Mouse (Mus musculus) midbrain, embryonic 14.5 days (tissue): Measurements from ENCODE around the gene Ssr2. TPM values are rescaled to one million over a fixed set of nuclear protein-coding genes. Genes with fewer than 3 reads are reported as not detected.

Source experiments
- ATAC-seq: fragments of 200-750 bp; cut with Nextera tagmentation; 2 replicates; pipeline ENCODE4 v1.8.0; 2017; ENCODE audit warnings: moderate number of reproducible peaks, moderate library complexity; ENCODE audit not compliant: low FRiP score, low TSS enrichment
- DNase-seq: peaks from one replicate; pipeline ENCODE4 v3.0.0-alpha.2; 2015
- H3K27ac ChIP-seq: fragments of 300-500 bp; sonication (generic); replicated peaks from 2 replicates; pipeline ENCODE4 v1.5.1; 2014; ENCODE audit warnings: mild to moderate bottlenecking, low read depth, low read length, moderate library complexity
- H3K27me3 ChIP-seq: fragments of 300-500 bp; sonication (generic); 2 replicates; pipeline ENCODE4 v1.6.1; 2014; ENCODE audit warnings: low read length, control low read depth, mixed read lengths; ENCODE audit not compliant: control insufficient read depth, insufficient read depth
- H3K36me3 ChIP-seq: fragments of 300-500 bp; sonication (generic); 2 replicates; pipeline ENCODE4 v1.6.1; 2014; ENCODE audit warnings: low read length, control low read depth; ENCODE audit not compliant: control insufficient read depth, insufficient read depth
- H3K4me1 ChIP-seq: fragments of 300-500 bp; sonication (generic); 2 replicates; pipeline ENCODE4 v1.6.1; 2014; ENCODE audit warnings: mild to moderate bottlenecking, antibody characterized with exemption, low read length, control low read depth; ENCODE audit not compliant: control insufficient read depth, insufficient read depth
- H3K4me2 ChIP-seq: fragments of 300-500 bp; sonication (generic); 2 replicates; pipeline ENCODE4 v1.6.1; 2014; ENCODE audit warnings: mild to moderate bottlenecking, low read length, moderate library complexity
- H3K4me3 ChIP-seq: fragments of 300-500 bp; sonication (generic); replicated peaks from 2 replicates; pipeline ENCODE4 v1.5.1; 2014; ENCODE audit warnings: low read depth, low read length
- H3K9ac ChIP-seq: fragments of 300-500 bp; sonication (generic); replicated peaks from 2 replicates; pipeline ENCODE4 v1.6.1; 2014; ENCODE audit warnings: mild to moderate bottlenecking, low read length, moderate library complexity
- H3K9me3 ChIP-seq: fragments of 300-500 bp; sonication (generic); 2 replicates; pipeline ENCODE4 v1.6.1; 2016; ENCODE audit warnings: low read length, control low read depth, mixed read lengths; ENCODE audit not compliant: control insufficient read depth
- WGBS: fragments of 180-500 bp; shearing (Covaris S2); extraction: QIAGEN DNeasy Blood & Tissue Kit; methylation state at CpG from one replicate; pipeline ENCODE4 v1.1.7; 2014; 5-methylcytosine and 5-hydroxymethylcytosine counted together
- polyA plus RNA-seq: library from polyadenylated mRNA; unstranded; fragments of >200 nt; fragmentation: Nextera tagmentation; extraction: Ambion mirVana; gene quantifications from 2 replicates; pipeline ENCODE4 v1.2.1, GENCODE M21; 2014

Gene Ssr2
- polyA plus RNA-seq, 1 experiment from 2014 or later: 114 TPM

DNA sequence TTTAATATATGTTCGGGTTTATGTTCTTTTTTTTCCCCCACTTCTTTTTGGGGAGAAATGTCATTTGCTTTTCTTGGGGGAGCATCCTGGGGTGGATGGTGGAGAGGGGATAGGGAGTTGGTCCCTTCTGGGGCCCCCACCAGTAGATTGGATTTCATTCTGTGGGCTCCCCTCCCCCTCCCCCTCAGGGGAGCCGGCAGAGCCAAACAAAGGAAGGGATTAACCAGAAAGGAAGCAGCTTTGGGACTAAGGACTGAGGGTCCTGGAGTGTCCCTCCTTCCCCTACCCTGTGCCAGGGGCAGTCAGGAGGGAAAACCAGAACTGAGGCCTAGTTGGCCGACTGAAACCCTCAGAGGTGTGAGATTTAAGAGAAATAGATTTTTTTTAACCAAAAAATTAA is 36.3 kb upstream of the Ssr2 start:
- under 1% methylated on average over 3 of the region's 3 CpGs for WGBS
- H3K27ac ChIP-seq: peak overlapping the region; percentile 63
- ATAC-seq: no peak; the same call in 1 of the 2 replicates
- no peaks in the 10 kb centered on the region for H3K27me3 ChIP-seq
- peaks cover 65% of the 10 kb centered on the region for H3K36me3 ChIP-seq
- peaks cover 68% of the 10 kb centered on the region for H3K4me1 ChIP-seq
- H3K9ac ChIP-seq: no peak overlapping the region
- H3K4me2 ChIP-seq: peak overlapping the region; percentile 26
- DNase-seq: peak; percentile 82
- H3K4me3 ChIP-seq: no peak overlapping the region
- H3K9me3 ChIP-seq: no peaks in the 10 kb centered on the region

DNA sequence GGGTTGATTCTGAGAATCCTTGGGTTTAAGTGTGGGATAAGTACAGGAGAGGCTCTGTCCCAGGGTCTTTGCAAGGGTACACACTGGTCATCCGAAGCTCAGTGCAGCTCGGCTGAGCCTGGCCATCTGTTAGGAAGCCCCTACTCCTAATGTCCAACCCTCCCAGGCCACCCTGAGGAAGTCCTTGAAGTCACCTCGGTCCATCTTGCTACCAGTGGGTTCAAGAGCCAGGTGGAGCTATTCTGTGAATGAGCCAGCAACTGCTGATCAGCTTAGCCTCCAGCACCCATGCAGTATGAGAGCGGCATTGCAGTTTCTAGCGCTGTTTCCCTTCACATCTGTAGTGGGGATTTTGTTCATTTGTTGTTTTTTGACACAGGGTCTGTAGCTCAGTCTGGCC is 35.6 kb upstream of the Ssr2 start:
- peak overlapping the region; percentile 26 for H3K4me2 ChIP-seq
- H3K36me3 ChIP-seq: peaks cover 62% of the 10 kb centered on the region
- ATAC-seq (no peak), DNase-seq (peak; percentile 45)
- H3K9me3 ChIP-seq: no peaks in the 10 kb centered on the region
- H3K9ac ChIP-seq: 0 out of 2 replicates have a peak overlapping the region, but pooled peaks have one; percentile 9
- 43% methylated on average over 5 of the region's 5 CpGs for WGBS
- H3K27ac ChIP-seq: peak overlapping the region; percentile 58
- H3K4me3 ChIP-seq: no peak overlapping the region
- H3K4me1 ChIP-seq: peaks cover 61% of the 10 kb centered on the region
- no peaks in the 10 kb centered on the region for H3K27me3 ChIP-seq

DNA sequence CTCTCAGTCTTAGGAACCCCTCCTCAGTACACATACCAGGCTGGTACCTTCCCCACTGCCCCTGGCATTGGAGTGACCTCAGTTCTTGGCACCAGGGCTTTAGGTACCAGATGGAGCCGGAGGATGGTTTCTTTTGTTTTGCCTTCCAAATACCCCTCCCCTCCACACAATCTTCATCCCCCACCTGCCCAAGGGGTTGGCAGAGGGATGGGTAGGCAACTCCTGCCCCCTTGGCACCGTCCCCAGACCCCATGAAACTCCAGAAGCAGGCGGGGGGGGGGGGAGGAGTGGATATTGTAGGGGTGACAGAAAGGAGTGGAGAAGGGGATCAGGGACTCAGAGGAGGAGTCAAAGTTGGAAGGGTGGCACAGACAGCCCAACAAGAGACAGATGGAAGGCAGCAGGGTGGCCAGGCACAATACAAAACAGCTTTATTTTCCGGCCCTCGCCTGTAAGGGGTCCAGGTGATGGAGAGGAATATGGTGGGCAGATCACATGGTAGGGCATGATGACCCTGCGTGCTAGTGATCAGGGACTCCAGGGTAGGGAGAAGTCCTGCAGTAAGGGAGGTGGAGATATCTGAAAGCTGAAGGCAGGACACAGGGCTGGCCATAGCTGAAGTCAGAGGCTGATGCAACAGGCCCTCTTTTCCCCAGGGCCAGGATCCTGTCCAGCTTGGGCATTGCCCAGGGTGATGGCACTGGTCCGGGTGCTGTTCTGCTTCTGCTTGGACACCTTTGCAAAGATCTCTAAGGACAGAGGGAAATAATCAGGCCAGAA is 33.9 kb upstream of the Ssr2 start:
- Histone ChIP-seq H3K27me3 (no peaks in the 10 kb centered on the region), H3K4me3 (no peak overlapping the region), H3K27ac (peak overlapping the region; percentile 45; the same call in 1 of the 2 replicates), H3K4me2 (no peak overlapping the region), H3K4me1 (peaks cover 44% of the 10 kb centered on the region), H3K36me3 (peaks cover 44% of the 10 kb centered on the region), H3K9me3 (no peaks in the 10 kb centered on the region), H3K9ac (no peak overlapping the region)
- peak; percentile 44 for DNase-seq
- WGBS: 56% methylated on average over 7 of the region's 7 CpGs
- ATAC-seq: peak; percentile 16; the same call in 1 of the 2 replicates

DNA sequence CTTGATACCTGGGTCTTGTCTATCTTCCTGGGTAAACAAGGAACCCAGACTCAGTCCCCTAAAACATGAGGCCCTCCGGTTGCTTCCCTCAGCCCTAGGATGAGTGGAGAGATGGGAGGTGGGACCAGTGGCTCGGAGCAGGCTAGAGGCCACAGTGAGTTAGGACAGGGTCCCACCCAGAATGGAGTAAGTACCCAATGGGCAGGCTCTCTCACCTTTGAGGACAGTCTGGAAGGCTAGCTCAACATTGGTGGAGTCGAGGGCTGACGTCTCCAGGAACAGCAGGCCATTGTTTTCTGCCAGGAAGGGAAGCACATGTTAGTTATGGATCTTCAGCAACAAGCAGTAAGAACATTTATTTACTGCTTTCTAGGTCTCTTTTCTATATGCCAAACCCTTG is 33.2 kb upstream of the Ssr2 start:
- peaks cover 38% of the 10 kb centered on the region for H3K36me3 ChIP-seq
- H3K9me3 ChIP-seq: no peaks in the 10 kb centered on the region
- H3K4me2 ChIP-seq: no peak overlapping the region
- WGBS: 90% methylated on average over 4 of the region's 4 CpGs
- peaks cover 37% of the 10 kb centered on the region for H3K4me1 ChIP-seq
- H3K4me3 ChIP-seq: no peak overlapping the region
- no peak for DNase-seq
- H3K27me3 ChIP-seq: no peaks in the 10 kb centered on the region
- no peak overlapping the region for H3K9ac ChIP-seq
- H3K27ac ChIP-seq: peak overlapping the region; percentile 45; the same call in 1 of the 2 replicates
- no peak for ATAC-seq

DNA sequence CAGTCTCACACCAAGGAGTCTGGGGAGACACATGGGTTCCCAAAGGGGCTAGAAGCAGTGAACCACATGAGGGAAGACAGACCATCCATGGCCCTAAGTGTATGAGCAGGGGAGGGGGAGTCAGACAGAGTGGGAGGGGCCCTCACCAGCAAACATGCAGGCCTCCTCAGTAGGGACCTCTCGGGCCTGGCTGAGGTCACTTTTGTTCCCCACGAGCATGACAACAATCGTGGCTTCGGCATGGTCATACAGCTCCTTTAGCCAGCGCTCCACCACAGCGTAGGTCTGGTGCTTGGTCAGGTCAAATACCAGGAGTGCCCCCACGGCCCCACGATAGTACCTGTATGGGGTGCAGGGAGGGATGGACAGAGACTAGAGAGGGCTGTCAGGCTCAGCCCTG is 32.5 kb upstream of the Ssr2 start:
- Histone ChIP-seq H3K36me3 (peaks cover 31% of the 10 kb centered on the region), H3K4me3 (no peak overlapping the region), H3K4me1 (peaks cover 30% of the 10 kb centered on the region), H3K4me2 (no peak overlapping the region), H3K9me3 (no peaks in the 10 kb centered on the region), H3K27me3 (no peaks in the 10 kb centered on the region), H3K9ac (no peak overlapping the region), H3K27ac (no peak overlapping the region)
- DNase-seq (no peak), ATAC-seq (no peak)
- 81% methylated on average over 8 of the region's 8 CpGs for WGBS

DNA sequence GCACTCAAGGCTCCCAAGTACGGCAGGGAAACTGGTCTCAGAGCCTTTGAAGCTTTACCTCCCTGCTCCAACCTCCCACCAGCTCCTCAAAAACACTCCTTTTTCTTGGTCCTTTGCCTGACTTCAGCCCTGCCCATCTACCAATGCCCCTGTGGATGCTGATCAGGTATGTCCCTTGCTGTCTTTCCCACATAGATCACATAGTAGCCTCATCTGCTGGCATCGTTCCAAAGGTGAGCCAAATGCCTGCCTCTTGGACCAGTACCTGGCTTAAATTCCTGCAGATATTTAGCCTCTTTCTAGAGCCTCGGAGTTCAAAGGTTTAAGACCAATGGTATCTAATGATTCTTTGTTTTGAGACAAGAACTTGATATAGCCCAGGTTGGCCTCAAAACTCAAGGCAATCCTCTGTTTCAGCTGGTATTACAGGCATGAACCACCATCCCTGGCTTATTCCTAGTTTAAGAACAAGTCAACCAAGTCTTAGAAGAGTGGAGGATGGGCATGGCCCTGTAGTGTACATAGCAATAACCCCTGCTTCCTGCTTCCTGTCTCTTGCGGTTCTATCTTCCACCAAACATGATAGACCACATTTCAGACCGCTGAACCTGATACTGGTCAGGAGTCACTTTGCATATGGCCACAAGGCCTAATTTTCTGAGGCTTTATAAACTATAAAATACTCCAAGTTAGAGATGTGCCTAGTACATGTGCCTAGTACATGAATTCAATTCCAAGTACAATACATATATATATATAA is 31.8 kb upstream of the Ssr2 start:
- H3K27me3 ChIP-seq: no peaks in the 10 kb centered on the region
- peaks cover 24% of the 10 kb centered on the region for H3K36me3 ChIP-seq
- 79% methylated on average over 5 of the region's 5 CpGs for WGBS
- H3K9ac ChIP-seq: no peak overlapping the region
- no peaks in the 10 kb centered on the region for H3K9me3 ChIP-seq
- no peak for DNase-seq
- H3K4me3 ChIP-seq: no peak overlapping the region
- H3K4me2 ChIP-seq: no peak overlapping the region
- H3K4me1 ChIP-seq: peaks cover 24% of the 10 kb centered on the region
- ATAC-seq: no peak
- no peak overlapping the region for H3K27ac ChIP-seq

DNA sequence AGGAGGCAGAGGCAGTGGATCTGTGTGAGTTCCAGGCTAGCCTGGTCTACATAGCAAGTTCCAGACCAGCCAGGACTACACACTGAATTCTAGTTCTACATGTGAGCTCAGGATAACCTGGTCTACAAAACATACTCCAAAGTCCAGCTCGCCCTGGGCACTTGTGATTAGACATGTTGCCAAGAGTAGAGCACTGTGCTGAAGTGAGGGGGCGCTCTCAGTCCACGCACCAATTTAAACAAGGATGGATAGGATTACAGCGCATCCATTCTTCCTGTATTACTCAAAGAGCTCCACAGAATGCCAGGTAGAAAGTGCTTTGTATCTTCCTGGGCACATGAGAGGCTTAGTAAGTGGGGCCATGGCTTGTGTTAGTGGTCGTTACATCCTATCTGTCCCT is 31.2 kb upstream of the Ssr2 start:
- H3K9ac ChIP-seq: no peak overlapping the region
- H3K27ac ChIP-seq: no peak overlapping the region
- peaks cover 20% of the 10 kb centered on the region; the same call in 1 of the 2 replicates for H3K4me1 ChIP-seq
- no peak overlapping the region for H3K4me3 ChIP-seq
- peaks cover 20% of the 10 kb centered on the region for H3K36me3 ChIP-seq
- ATAC-seq (no peak), DNase-seq (peak; percentile 51)
- no peaks in the 10 kb centered on the region for H3K9me3 ChIP-seq
- H3K27me3 ChIP-seq: no peaks in the 10 kb centered on the region
- no peak overlapping the region for H3K4me2 ChIP-seq
- WGBS: 33% methylated on average over 5 of the region's 5 CpGs

DNA sequence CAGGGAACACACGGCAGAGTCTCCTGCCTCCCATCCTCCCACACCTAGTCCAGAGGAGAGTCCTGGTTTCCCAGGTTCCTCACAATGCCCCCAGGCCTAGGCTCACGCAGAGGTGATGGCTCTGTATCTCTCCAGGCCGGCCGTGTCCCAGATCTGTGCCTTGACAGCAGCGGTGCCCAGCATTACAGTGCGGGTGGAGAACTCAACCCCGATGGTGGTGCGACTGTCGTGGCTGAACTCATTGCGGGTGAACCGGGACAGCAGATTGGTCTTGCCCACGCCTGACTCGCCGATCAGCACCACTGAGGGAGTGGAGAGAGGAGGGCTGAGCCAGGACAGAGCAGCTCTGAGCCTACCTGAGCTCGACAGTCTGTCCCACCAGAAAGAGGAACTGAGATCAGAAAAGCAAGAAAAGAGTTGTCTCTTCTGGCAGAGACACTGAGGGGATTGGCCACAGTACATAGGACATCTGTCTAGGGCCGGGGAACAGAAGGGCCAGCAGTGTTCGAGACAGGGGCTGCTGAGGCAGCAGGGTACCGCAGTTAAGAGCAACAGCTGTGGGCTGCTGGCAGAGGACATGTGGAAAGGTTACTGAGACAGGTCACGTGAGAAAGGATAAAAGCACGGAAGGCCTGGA is 30.6 kb upstream of the Ssr2 start:
- H3K36me3 ChIP-seq: peaks cover 16% of the 10 kb centered on the region
- no peaks in the 10 kb centered on the region for H3K27me3 ChIP-seq
- H3K4me1 ChIP-seq: peaks cover 16% of the 10 kb centered on the region; the same call in 1 of the 2 replicates
- no peak overlapping the region for H3K27ac ChIP-seq
- H3K9me3 ChIP-seq: no peaks in the 10 kb centered on the region
- DNase-seq (no peak), ATAC-seq (no peak)
- WGBS: 71% methylated on average over 20 of the region's 20 CpGs
- H3K4me3 ChIP-seq: no peak overlapping the region
- H3K4me2 ChIP-seq: no peak overlapping the region
- no peak overlapping the region for H3K9ac ChIP-seq
